Mouse (Mus musculus) erythroblast, adult 5-6 weeks (primary cell): ENCODE measurements around the gene Kmt2a. TPM values are rescaled to one million over a fixed set of nuclear protein-coding genes. Genes with fewer than 3 reads are reported as not detected.
A peak's percentile ranks its signal among the peaks of the same experiment; 100 is the strongest.

Source experiments
- ATAC-seq: replicated peaks from 2 replicates; pipeline ENCODE4 v1.8.0; 2016; ENCODE audit warnings: moderate number of reproducible peaks, mild to moderate bottlenecking, moderate TSS enrichment, inconsistent platforms; ENCODE audit not compliant: poor library complexity, low FRiP score, severe bottlenecking
- total RNA-seq, 2 experiments: library from RNA; stranded (forward) in 1 of 2; stranded (reverse) in 1 of 2; fragments of 150-400 nt in 1 of 2; fragments of 200-764, 138-1000 nt in 1 of 2; gene quantifications; 2 replicates each; pipeline versions ENCODE4 v1.2.3 to v1.2.4; 2015 to 2017; ENCODE audit warnings: low replicate concordance in 2 of 2

The Kmt2a gene
- total RNA-seq, 2 experiments from 2014 or later: 7.8 to 15.8 TPM

DNA sequence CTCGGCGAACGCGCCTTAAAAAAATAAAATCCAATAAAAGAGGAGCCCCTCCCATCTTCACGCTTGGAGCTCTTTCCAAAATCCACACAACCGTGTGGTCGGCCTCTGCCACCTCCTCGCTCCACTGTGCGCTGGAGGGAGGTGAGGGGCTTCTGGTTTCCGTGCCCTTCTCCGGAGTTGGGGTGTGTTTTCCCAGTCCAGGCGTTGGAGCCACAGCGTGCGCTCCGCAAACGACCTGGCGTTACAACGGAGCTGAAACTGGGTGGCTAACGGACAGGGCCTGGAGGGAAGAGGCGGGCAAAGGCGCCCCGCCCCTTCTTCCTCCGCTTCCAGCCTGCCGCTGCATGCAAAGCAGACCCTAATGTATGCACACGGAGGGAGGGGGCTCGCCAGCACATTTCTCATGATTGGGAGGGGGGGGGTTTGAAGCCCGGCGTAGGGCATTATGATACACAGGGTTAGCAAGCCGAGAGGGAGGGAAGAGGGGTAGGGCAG lies 892 bp upstream of the Kmt2a start:
- peak; percentile 63 for ATAC-seq

DNA sequence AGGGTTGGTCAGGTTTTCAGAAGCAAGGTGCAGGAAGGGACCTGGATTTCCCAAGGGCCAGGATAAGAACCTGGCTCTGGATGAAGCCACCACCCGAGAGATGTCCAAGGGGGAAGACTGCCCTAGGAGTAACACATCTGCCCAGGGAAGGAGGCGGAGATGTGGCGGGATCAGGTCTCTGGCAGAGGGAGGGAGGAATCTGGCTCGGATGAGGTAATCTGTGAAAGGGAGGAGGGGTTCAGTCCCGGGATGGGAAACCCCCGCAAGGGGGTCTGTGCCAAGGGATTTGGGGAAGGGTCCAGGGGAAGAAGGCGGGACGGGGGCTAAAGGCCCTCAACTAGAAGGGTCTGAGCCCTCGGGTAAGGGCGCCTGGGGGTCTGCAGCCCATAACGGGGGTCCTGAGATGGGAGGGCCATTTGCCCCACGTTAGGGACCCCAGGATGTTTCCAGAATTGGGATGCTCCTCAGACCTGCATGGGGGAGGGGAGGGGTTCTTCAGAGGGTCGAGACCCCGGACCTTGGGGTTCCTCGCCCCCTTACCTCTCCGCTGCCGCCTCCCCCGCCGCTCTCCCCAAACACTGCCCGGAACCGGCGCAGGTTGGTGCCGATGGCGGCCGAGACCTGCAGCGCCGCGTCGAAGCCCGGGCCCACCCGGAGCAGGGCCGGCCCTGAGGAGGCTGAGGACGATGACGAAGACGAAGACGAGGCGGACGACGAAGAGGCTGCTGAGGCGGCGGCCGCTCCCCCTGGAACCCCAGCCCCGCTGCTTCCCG lies 601 bp downstream of the Kmt2a start:
- peak; percentile 24; the same call in 1 of the 2 replicates for ATAC-seq

DNA sequence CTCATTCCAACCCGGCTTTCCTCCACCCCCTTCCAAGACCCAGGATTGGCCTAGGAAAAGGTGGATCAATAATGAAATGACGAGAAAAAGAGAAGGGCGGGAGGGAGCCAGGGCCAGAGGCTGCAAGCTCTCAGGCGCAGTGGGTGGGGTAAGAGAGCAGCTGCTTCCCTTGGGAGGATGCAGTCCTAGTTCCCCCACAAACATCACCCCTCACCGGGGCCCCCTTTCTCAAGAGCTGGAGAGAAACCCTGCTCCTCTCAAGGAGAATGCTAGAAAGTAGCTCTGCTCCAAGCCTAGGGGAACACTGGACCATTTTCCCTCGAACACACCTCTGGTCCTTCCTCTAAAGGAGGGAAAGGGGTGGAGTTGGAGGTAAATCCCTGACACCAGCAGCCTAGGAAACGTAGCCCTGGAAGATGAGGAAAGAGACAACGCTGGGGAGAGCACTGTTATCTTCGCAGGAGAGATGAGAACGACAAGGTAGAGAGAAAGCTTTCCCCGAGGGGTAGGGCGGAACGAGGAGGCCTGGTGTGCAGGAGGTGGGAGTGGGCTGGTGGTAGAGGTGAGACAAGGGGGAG lies 1.3 kb downstream of the Kmt2a start:
- ATAC-seq: 0 out of 2 replicates have a peak, but pooled peaks have one; percentile 4

DNA sequence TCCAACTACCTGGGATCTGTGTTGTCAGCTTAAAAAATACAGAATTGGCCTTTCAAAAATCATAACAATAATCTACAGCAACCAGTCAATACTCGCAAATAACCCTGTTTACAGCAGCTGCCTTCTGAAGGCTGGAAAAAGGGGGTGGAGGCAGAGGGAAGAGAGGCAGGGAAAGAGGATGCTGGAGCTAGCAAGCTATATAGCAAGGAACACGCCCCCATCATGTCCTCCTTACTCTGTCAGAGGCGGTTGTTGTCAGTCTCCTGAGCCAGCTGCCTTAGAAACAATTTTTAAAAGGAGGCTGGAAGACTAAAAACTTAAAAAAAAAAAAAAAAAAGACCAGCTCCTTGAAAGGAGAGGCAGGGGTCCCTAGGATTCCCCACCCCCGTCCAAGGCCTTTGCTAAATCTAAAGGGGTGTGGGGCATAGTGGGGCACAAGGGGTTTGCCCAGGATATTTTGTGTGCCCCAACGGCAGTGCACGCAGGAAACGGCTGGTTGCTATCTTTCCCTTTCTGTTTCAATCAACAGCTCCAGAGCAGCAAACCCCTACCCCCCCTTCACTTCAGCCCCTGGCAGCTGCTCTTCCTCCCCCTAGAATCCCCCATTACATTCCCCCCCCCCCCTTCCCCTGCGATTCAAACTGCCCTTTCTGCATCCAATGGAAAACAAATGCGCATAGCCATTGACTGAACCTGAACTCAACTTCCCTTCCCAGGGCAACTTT lies 2.2 kb downstream of the Kmt2a start:
- no peak for ATAC-seq

DNA sequence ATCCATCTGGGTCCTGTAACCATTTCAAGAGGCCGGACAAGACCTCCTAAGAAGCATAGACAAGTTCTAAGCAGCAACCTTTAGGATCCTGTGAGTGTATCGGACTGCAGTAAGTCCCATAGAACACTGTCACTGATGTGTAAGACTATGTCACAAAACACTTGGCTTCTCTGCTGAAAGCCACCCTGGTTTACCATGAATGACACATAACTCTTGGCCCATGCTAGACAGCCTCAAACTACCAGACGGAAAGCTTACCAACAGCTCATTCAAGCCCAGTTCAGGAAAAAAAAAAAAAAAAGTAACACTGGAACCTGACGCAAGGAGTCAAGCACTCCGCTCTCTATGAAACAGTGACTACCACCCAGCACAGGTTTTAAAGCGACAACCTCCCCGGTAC lies 3.4 kb downstream of the Kmt2a start:
- ATAC-seq: no peak

DNA sequence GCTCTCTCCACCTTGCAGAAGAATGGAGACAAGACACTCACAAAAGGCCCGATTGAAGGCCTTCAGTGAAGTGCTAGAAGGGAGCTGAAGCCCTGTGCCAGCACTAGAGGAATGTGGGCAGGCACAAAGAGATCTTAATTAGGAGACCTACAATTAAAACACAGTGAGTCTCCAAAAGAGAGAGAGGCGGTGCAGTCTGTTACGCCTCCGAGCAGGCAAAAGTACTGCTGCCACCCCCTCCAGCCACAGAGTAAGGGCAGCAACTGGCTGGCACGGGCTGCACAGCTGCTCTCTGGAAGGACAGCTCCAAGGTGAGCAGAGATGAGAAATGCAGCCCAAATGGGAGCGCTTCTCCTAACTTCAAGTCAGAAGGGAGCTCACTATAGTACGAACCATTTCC lies 5.6 kb downstream of the Kmt2a start:
- ATAC-seq: no peak

DNA sequence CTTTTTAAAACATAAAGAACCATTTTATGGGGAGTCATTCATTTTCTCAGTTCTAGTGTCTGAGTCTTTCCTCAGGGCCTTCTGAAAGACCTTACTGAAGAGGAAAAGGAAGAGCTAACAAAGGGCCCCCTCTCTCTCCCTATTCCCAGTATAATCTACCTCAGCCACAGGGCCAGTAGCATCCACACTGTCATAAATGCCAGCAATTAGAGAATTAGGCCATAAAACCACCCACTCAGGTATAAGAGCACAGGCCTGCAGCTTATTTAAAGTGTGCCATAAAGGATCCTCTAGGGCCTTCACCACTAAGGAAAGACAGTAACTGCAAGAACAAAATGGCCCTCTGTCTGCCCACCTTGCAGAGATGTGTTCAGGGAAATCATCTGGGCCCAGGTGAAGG lies 6.9 kb downstream of the Kmt2a start:
- no peak for ATAC-seq

DNA sequence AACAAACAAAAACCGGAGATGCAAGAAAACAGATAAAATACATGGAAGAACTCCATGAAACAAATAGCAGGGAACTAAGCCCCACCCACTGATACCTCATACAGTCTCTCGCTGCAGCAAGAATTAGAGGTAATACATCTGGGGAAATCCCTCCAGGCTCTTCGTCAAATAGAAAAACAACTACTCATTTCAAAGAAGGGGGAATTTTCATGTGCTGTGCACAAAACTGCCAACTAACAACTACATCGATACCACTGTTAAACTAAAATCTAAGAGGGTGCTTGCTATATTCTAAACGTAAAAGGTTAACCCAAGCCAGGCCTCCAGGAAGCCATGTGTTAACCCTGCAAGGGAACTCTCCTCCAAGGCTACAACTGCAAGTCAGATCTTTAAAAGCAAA lies 7.4 kb downstream of the Kmt2a start:
- ATAC-seq: no peak

DNA sequence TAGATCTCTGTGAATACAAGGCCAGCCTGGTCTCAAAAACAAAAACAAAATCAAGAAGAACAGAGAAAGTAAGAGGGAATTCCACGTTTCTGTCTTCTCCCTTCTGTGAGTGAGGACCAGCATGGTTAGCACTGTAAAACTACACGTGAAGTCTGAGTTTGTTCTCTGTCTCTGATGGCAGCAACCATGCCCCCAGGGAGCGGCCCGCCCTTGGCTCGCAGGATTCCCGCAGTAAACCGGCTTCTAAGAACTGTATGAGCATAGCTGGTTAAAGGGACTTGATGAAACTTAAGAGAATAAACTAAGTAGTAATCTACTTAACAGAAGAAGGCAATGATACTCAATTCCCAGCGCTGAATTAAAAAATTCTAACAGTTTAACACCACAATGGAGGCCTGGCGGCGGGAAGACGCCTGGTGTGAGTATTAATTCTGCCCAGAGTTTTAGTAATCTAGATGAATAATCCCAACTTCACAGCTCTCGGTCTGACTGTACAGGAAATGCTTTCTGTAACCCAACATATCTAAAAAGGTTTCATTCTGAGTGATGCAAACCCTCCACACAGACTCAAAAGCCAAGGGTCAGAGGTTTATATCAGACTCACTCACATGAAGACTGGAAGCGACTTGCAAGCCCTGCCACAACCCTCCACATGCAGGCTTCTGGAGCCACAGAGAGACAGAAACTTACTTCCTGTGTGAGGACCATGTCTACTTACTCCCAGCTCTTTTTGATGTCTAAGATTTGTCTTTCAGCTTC lies 12.6 kb downstream of the Kmt2a start:
- no peak for ATAC-seq

DNA sequence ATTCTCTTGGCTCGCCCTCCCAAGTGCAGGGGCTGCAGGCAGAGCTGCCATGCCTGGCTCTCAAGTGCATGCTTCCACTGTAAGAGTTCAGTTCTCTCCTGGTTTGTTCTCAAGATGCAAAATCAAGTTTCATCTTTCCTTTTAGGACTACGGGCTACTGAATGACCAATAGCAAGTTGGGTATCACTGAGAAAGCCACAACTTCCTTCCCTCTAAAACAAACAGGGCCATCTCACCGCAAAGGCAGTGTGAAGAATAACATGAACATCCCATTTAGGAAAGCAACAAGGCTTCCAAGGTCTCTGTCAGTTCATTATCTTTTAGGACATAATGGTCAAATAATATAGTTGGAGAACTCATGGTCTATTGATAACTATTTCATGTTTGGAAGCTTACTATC lies 13.4 kb downstream of the Kmt2a start:
- ATAC-seq: no peak

DNA sequence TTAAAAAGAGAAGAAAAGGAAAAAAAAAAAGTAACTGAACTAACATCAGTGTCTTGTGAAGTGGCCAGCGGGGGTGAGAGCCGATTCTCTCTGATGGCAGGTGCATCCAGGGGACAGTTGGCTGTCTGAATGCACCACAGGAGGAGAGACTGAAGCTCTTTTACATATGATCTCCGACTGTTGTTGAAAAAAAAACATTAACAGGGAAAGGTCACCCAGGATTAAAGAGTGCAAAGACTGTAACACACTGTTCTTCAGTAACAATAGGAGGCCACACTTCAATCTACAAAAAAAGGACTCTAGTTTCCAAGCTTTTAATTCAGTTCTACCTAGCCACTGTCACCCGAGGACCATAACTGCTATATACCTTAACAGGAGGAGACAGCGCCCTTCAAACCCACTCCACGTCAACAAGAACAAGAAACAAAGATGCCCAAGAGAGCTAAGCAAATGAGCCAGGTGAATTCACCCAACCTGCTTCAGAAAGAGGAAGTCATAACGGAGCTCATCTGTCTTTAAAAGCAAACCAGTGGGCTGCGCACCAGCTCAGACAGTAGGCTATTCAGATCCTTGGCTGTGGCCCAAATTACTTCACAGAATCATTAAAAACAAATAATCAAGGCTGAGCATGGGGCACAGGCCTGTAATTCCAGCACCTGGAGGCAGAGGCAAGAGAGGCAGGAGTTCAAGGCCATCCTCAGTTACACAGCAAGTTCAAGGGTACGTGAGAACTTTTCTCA lies 14.4 kb downstream of the Kmt2a start:
- ATAC-seq: no peak

DNA sequence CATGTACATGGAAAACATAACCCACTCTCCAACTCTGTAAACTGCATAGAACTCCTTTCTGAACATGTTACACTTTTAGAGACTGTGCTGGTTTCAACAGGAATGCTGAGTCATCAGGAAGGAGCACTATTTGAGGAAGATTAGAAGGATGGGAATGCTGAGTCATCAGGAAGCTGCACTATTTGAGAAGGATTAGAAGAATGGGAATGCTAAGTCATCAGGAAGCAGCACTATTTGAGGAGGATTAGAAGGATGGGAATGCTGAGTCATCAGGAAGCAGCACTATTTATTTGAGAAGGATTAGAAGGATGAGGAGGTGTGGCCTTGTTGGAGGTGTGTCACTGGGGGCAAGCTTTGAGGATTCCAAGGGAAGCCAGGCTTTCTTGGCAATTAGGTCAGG lies 20.0 kb downstream of the Kmt2a start:
- ATAC-seq: no peak

DNA sequence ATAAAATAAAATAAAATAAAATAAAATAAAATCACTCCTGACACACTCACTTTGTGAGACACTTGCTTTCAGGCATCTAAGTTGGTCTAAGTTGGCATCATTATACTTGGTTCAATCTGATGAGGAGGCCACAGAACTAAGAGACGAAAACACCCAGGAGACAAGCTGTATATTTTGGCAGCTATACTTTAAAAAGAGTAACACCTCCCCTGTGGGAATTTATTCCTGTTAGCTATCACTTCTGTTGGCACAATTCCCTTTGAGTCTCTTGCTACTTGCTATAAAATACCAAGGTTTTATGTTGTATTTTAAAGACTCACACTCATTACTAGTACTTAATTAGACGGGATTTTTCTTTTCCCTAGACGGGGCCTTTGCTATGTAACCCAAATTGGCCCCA lies 22.4 kb downstream of the Kmt2a start:
- no peak for ATAC-seq

DNA sequence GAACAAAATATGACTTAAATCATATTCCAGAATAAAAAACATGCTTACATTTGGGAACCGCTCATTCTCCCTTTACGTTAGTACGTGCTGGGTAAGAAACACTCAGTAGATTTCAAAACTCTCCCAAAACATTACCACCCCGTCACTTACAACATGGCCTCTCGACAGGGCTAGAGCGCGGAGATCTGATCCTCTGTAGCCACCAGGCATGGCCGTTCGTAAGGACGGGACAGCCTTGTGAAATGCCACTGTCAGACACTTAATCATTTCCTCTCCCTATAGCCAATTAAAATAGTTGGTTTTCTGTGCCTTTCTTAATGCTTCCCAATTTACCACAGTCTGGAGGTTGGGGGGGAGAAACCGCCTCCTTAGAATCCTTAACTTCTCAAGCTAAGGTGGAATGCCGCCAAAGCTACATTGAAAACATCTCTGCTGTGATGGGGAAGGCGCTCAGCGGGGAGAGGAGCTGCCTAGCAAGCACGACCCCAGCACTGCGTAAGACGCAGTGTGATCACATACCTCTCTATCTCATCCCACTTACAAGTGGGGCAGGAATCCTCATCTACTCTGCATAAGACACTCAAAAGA lies 23.6 kb downstream of the Kmt2a start:
- no peak for ATAC-seq

DNA sequence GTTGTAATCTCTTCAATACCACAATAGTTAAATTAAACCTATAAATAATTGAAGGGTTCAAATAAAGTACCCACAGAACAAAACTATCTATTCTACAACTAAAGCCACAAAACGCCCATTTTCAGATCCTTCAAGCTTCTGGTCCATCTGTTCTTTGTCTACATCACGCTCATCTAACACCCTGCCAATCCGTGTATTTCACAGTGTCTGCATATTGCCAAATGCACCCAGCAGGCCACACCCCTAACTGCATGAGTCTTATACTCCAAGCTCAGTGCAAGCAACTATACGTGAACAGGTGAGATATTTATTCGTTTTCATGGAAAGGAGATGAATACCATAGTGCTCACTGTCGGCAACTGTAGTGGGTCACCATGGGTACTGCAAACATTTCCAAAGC lies 25.9 kb downstream of the Kmt2a start:
- ATAC-seq: no peak

DNA sequence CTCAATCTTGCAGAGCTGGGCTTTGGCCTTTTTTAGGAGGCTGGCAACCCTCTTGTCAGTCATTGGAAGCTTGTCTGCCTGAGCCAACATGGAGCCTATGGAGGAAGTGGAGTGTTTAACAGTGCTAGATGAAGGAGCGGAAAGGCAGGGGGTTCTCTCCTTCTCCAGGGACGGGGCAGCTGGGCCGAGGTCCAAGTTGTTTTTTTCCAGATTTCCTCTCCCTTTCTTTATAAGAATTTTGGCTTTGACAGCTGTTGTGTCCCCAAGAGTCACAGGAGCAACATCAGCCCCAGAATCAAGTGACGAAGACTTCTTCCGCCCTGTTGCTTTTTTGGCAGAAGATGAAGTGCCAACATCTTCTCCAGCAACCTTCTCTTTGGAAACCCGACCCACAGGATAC lies 33.6 kb downstream of the Kmt2a start:
- ATAC-seq: no peak

DNA sequence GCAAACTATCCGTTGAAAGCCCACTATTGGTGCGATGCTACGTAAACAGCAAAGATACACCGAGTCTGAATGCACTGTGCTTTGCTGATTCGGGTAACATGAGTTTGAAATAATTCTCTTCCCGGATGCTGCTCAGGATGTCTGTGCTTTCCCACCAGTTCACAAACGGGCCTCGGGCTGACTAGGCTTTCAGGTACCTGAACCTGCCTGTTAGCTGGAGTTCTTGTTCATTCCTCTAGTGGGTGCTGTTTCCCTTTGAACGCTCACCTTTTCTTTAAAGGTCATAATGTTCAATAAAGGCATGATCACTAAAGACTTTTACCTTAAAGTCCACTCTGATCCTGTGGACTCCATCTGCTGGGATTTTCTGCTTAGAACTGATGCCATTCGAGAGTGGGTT lies 39.9 kb downstream of the Kmt2a start:
- peak; percentile 61; the same call in 1 of the 2 replicates for ATAC-seq

DNA sequence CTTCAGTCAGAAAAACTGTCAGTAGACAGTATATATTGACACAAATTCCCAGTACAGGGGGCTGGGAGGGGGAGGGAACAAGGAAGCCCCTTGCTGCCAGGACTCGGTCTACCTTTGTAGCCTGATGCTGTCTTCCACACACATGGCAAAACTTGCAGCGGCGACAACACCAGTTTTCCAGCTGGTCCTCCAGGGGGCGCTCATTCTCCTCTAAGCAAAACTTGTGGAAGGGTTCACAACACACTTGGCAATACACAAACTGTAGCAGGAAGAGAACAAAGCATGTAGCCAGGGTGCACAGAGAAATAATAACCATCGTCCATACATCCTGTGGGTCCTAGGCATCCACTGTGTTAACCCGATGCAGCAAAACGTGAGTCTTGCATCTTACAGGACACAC lies 44.7 kb downstream of the Kmt2a start:
- peak; percentile 72 for ATAC-seq

DNA sequence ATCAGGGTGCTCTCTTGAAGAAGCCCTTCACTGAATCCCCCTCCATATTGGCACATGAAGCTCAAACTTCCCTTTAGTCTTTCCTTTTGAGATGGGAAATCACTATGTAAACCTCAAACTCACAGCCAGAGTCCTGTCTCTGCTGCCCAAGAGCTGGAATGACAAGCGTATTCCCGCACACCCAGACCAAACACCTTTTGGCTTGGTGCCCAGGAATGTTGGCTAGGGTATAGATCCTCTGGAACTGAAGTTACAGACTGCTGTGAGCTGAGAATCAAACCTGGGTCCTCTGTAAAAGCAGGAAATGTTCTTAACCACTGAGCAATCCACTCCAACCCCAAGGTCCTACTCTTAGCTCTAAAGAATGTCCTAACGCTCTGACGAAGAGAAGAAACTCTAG lies 48.7 kb downstream of the Kmt2a start:
- ATAC-seq: no peak
